ENCODE assay signal across 27 mouse cellular contexts in the genomic region with DNA sequence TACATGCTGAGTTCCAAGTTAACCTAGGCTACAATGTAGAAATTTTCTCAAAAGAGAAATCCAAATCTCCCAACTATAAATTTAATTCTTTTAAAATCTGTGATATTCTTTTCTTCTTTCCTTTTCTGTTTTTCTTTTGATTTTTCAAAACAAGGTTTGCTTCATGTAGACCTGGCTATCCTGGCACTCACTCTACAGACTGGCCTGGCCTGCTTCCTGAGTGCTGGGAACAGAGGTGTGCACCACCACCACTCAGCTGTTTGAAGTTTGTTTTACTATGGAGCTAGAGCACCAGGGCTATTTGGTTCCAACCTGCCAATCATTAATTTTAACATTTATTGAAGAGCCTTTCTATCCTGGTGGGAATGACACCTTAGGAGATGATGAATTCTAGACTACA. TPM values are rescaled to one million over a fixed set of nuclear protein-coding genes. Genes with fewer than 3 reads are reported as not detected.
DNase-seq lines count a peak whose midpoint lies in the region; ATAC-seq and TF ChIP-seq lines count a peak whose summit lies in the region.
"Had no signal": no experiment of that assay in that cellular context is flagged by ENCODE, and none has a peak within 500 bp of the region (broad histone marks: within the 10 kb centered on the region; RNA-seq: fewer than 3 reads in every experiment).

No protein-coding gene starts in this region.

- no peak overlapping the region for H3K4me2 ChIP-seq in forebrain, embryonic 11.5 days (ENCODE audit: low read depth, low read length, severe bottlenecking)
- H3K4me2 ChIP-seq in forebrain, postnatal 0 days (ENCODE audit: low read depth) = no peak overlapping the region
- no peak overlapping the region for H3K4me2 ChIP-seq in midbrain, embryonic 11.5 days
- H3K4me2 ChIP-seq: embryonic facial prominence, embryonic 12.5 days; forebrain, embryonic 12.5 days had no signal

- no peak for TF ChIP-seq CTCF in forebrain, postnatal 0 days (IDR thresholded peaks at IDR 0.05; ENCODE audit: low read depth)

- H3K27me3 ChIP-seq in forebrain, embryonic 11.5 days (ENCODE audit: control insufficient read depth, insufficient read depth, low read length) = no peaks in the 10 kb centered on the region
- no peaks in the 10 kb centered on the region; the same call in 1 of the 2 replicates for H3K27me3 ChIP-seq in forebrain, postnatal 0 days (ENCODE audit: insufficient read depth, low read length)
- H3K27me3 ChIP-seq in heart, embryonic 10.5 days (ENCODE audit: insufficient read depth, poor library complexity, severe bottlenecking) = no peaks in the 10 kb centered on the region
- peaks cover 12% of the 10 kb centered on the region for H3K27me3 ChIP-seq in midbrain, embryonic 11.5 days (ENCODE audit: control insufficient read depth, insufficient read depth, low read length)
- peaks cover 43% of the 10 kb centered on the region for H3K27me3 ChIP-seq in midbrain, embryonic 10.5 days (ENCODE audit: low read depth, poor library complexity, severe bottlenecking)
- H3K27me3 ChIP-seq: embryonic facial prominence, embryonic 12.5 days; forebrain, embryonic 12.5 days; Patski had no signal

- no peak overlapping the region for H3K9ac ChIP-seq in forebrain, embryonic 11.5 days (ENCODE audit: low read length)
- H3K9ac ChIP-seq in forebrain, postnatal 0 days = no peak overlapping the region
- no peak overlapping the region for H3K9ac ChIP-seq in midbrain, embryonic 11.5 days (ENCODE audit: low read length)
- H3K9ac ChIP-seq: embryonic facial prominence, embryonic 12.5 days; forebrain, embryonic 12.5 days had no signal

- ATAC-seq in forebrain, embryonic 11.5 days (replicated peaks; ENCODE audit: low FRiP score) = no peak
- no peak for ATAC-seq in forebrain, postnatal 0 days
- ATAC-seq in midbrain, embryonic 11.5 days (ENCODE audit: low FRiP score) = no peak
- ATAC-seq: activated CD4-positive, CD25-positive, alpha-beta regulatory T cell, adult 4 months; CD4-positive, CD25-positive, alpha-beta regulatory T cell, adult 4 months; forebrain, embryonic 14.5 days; Patski had no signal

- H3K4me1 ChIP-seq in forebrain, embryonic 11.5 days (replicated peaks; ENCODE audit: control insufficient read depth, insufficient read depth, low read length) = peaks cover 10% of the 10 kb centered on the region; the same call in 1 of the 2 replicates
- 0 out of 2 replicates have a peak, but pooled peaks cover 3% of the 10 kb centered on the region for H3K4me1 ChIP-seq in forebrain, postnatal 0 days (ENCODE audit: insufficient read depth)
- peaks cover 20% of the 10 kb centered on the region for H3K4me1 ChIP-seq in heart, embryonic 10.5 days
- H3K4me1 ChIP-seq in midbrain, embryonic 11.5 days (ENCODE audit: control insufficient read depth, insufficient read depth, low read length) = peaks cover 23% of the 10 kb centered on the region
- H3K4me1 ChIP-seq in midbrain, embryonic 10.5 days = peaks cover 52% of the 10 kb centered on the region

- no peak overlapping the region for H3K27ac ChIP-seq in forebrain, embryonic 11.5 days (ENCODE audit: low read depth, low read length)
- H3K27ac ChIP-seq in forebrain, postnatal 0 days (ENCODE audit: low read depth, low read length) = no peak overlapping the region
- H3K27ac ChIP-seq in heart, embryonic 10.5 days = no peak overlapping the region
- no peak overlapping the region for H3K27ac ChIP-seq in midbrain, embryonic 11.5 days (ENCODE audit: low read depth, low read length)
- H3K27ac ChIP-seq in midbrain, embryonic 10.5 days (replicated peaks) = no peak overlapping the region
- H3K27ac ChIP-seq: embryonic facial prominence, embryonic 10.5 days; embryonic facial prominence, embryonic 12.5 days; forebrain, embryonic 12.5 days had no signal

- peak; percentile 27 for DNase-seq in forebrain, embryonic 11.5 days (ENCODE audit: low spot score)
- DNase-seq in forebrain, postnatal 0 days = no peak
- DNase-seq in heart, embryonic 10.5 days (ENCODE audit: low spot score) = peak; percentile 9
- DNase-seq in heart, adult 8-10 months (ENCODE audit: low spot score) = no peak
- DNase-seq in midbrain, embryonic 11.5 days (ENCODE audit: low spot score, missing footprints) = peak; percentile 75
- DNase-seq in midbrain, embryonic 10.5 days (ENCODE audit: low spot score) = no peak
- DNase-seq in testis, postnatal 10 days (ENCODE audit: low spot score) = peak; percentile 23
- DNase-seq in testis, postnatal 14 days (ENCODE audit: low spot score) = no peak
- DNase-seq: adrenal gland, adult 8-10 months; adrenal gland, postnatal 14 days; adrenal gland, postnatal 36 days; B cell, adult 2 months; cerebellum, adult 11-12 months; cerebellum, adult 2 months; cerebellum, adult 9-10 months; cerebellum, postnatal 10 days; cerebellum, postnatal 25 days had no signal

- no peaks in the 10 kb centered on the region for H3K9me3 ChIP-seq in forebrain, embryonic 11.5 days (ENCODE audit: control insufficient read depth, low read length)
- no peaks in the 10 kb centered on the region for H3K9me3 ChIP-seq in forebrain, postnatal 0 days (ENCODE audit: low read length)
- no peaks in the 10 kb centered on the region for H3K9me3 ChIP-seq in heart, embryonic 10.5 days
- H3K9me3 ChIP-seq in midbrain, embryonic 11.5 days (ENCODE audit: control insufficient read depth, low read length) = no peaks in the 10 kb centered on the region
- H3K9me3 ChIP-seq in midbrain, embryonic 10.5 days (replicated peaks) = no peaks in the 10 kb centered on the region
- H3K9me3 ChIP-seq: embryonic facial prominence, embryonic 10.5 days; embryonic facial prominence, embryonic 12.5 days; forebrain, embryonic 12.5 days; G1E had no signal

- H3K4me3 ChIP-seq in forebrain, embryonic 11.5 days (ENCODE audit: low read depth, low read length) = no peak overlapping the region
- H3K4me3 ChIP-seq in forebrain, postnatal 0 days (ENCODE audit: low read depth, low read length) = no peak overlapping the region
- H3K4me3 ChIP-seq in heart, embryonic 10.5 days = no peak overlapping the region
- H3K4me3 ChIP-seq in midbrain, embryonic 11.5 days (ENCODE audit: low read depth, low read length) = no peak overlapping the region
- H3K4me3 ChIP-seq in midbrain, embryonic 10.5 days = no peak overlapping the region
- H3K4me3 ChIP-seq: embryonic facial prominence, embryonic 10.5 days; embryonic facial prominence, embryonic 12.5 days; forebrain, embryonic 12.5 days had no signal

- no peaks in the 10 kb centered on the region for H3K36me3 ChIP-seq in forebrain, embryonic 11.5 days (ENCODE audit: control insufficient read depth, insufficient read depth, low read length)
- H3K36me3 ChIP-seq in forebrain, postnatal 0 days (ENCODE audit: insufficient read depth) = no peaks in the 10 kb centered on the region
- no peaks in the 10 kb centered on the region for H3K36me3 ChIP-seq in heart, embryonic 10.5 days
- H3K36me3 ChIP-seq in midbrain, embryonic 11.5 days (ENCODE audit: control insufficient read depth, insufficient read depth, low read length) = no peaks in the 10 kb centered on the region
- no peaks in the 10 kb centered on the region for H3K36me3 ChIP-seq in midbrain, embryonic 10.5 days
- H3K36me3 ChIP-seq: embryonic facial prominence, embryonic 10.5 days; embryonic facial prominence, embryonic 12.5 days; forebrain, embryonic 12.5 days; G1E had no signal

RNA-seq across cellular contexts. Expression of a gene that starts 3.7 kb away (rescaled TPM):
- 833 and 855 TPM in 2 replicates for polyA plus RNA-seq in forebrain, embryonic 11.5 days (2014; fragmentation: Nextera tagmentation; extraction: Ambion mirVana)
- 325 and 407 TPM in 2 replicates for total RNA-seq in forebrain, postnatal 0 days (2014; rRNA removed)
- polyA plus RNA-seq in forebrain, postnatal 0 days (2015; fragmentation: Nextera tagmentation; extraction: Ambion mirVana) = 297 and 302 TPM in 2 replicates
- polyA plus RNA-seq in heart, embryonic 10.5 days (2016; fragmentation: Nextera tagmentation; extraction: Ambion mirVana) = 253 and 367 TPM in 2 replicates
- 100 to 1,000 TPM in 2 of 4 experiments, 10 to 100 TPM in 2; 90.8 to 111 (median 97.3) TPM for total RNA-seq in heart, adult 8-10 months (2022)
- 848 and 902 TPM in 2 replicates for polyA plus RNA-seq in midbrain, embryonic 11.5 days (2014; fragmentation: Nextera tagmentation; extraction: Ambion mirVana)
- 612 and 627 TPM in 2 replicates for polyA plus RNA-seq in midbrain, embryonic 10.5 days (2016; fragmentation: Nextera tagmentation; extraction: Ambion mirVana)

RNA-seq across cellular contexts. Expression of a gene that starts 18.8 kb away (rescaled TPM):
- polyA plus RNA-seq in forebrain, embryonic 11.5 days (2014; fragmentation: Nextera tagmentation; extraction: Ambion mirVana) = 0.47 TPM in 1 of 2 replicates, not detected in the other
- total RNA-seq in forebrain, postnatal 0 days (2014; rRNA removed) = 0.38 TPM in 1 of 2 replicates, not detected in the other
- polyA plus RNA-seq in forebrain, postnatal 0 days (2015; fragmentation: Nextera tagmentation; extraction: Ambion mirVana) = 0.64 and 1.2 TPM in 2 replicates
- polyA plus RNA-seq in heart, embryonic 10.5 days (2016; fragmentation: Nextera tagmentation; extraction: Ambion mirVana) = 0.39 TPM in 1 of 2 replicates, not detected in the other
- total RNA-seq in heart, adult 8-10 months (2022) = not detected
- not detected in 2 replicates for polyA plus RNA-seq in midbrain, embryonic 11.5 days (2014; fragmentation: Nextera tagmentation; extraction: Ambion mirVana)
- 0.20 and 0.35 TPM in 2 replicates for polyA plus RNA-seq in midbrain, embryonic 10.5 days (2016; fragmentation: Nextera tagmentation; extraction: Ambion mirVana)
- total RNA-seq: adrenal gland, adult 18-20 months; adrenal gland, adult 8-10 months; adrenal gland, postnatal 14 days; adrenal gland, postnatal 36 days; CH12.LX; G1E had no signal
- polyA plus RNA-seq: activated CD4-positive, CD25-positive, alpha-beta regulatory T cell, adult 4 months; CD4-positive, CD25-positive, alpha-beta regulatory T cell, adult 4 months; forebrain, embryonic 12.5 days; G1E; Patski had no signal

RNA-seq across cellular contexts. Expression of a gene that starts 47.6 kb away (rescaled TPM):
- polyA plus RNA-seq in forebrain, embryonic 11.5 days (2014; fragmentation: Nextera tagmentation; extraction: Ambion mirVana) = 235 and 248 TPM in 2 replicates
- total RNA-seq in forebrain, postnatal 0 days (2014; rRNA removed) = 237 and 298 TPM in 2 replicates
- polyA plus RNA-seq in forebrain, postnatal 0 days (2015; fragmentation: Nextera tagmentation; extraction: Ambion mirVana) = 182 and 233 TPM in 2 replicates
- 354 and 363 TPM in 2 replicates for polyA plus RNA-seq in heart, embryonic 10.5 days (2016; fragmentation: Nextera tagmentation; extraction: Ambion mirVana)
- 100 to 1,000 TPM; 331 to 378 (median 360) TPM for total RNA-seq in heart, adult 8-10 months (2022)
- 237 and 254 TPM in 2 replicates for polyA plus RNA-seq in midbrain, embryonic 11.5 days (2014; fragmentation: Nextera tagmentation; extraction: Ambion mirVana)
- 324 and 343 TPM in 2 replicates for polyA plus RNA-seq in midbrain, embryonic 10.5 days (2016; fragmentation: Nextera tagmentation; extraction: Ambion mirVana)

RNA-seq across cellular contexts. Expression of a gene that starts 57.8 kb away (rescaled TPM):
- 23.9 and 26.7 TPM in 2 replicates for polyA plus RNA-seq in forebrain, embryonic 11.5 days (2014; fragmentation: Nextera tagmentation; extraction: Ambion mirVana)
- 20.5 and 22.6 TPM in 2 replicates for total RNA-seq in forebrain, postnatal 0 days (2014; rRNA removed)
- polyA plus RNA-seq in forebrain, postnatal 0 days (2015; fragmentation: Nextera tagmentation; extraction: Ambion mirVana) = 18.3 and 25.0 TPM in 2 replicates
- 16.6 and 18.3 TPM in 2 replicates for polyA plus RNA-seq in heart, embryonic 10.5 days (2016; fragmentation: Nextera tagmentation; extraction: Ambion mirVana)
- total RNA-seq in heart, adult 8-10 months (2022) = 10 to 100 TPM; 27.5 to 34.9 (median 30.2) TPM
- polyA plus RNA-seq in midbrain, embryonic 11.5 days (2014; fragmentation: Nextera tagmentation; extraction: Ambion mirVana) = 24.7 and 27.3 TPM in 2 replicates
- polyA plus RNA-seq in midbrain, embryonic 10.5 days (2016; fragmentation: Nextera tagmentation; extraction: Ambion mirVana) = 21.1 and 22.3 TPM in 2 replicates

Comparison
In these comparisons a context has a peak if more than half of its experiments do, and no peak if none do; other contexts are left out.
1. DNase-seq: peak in forebrain, embryonic 11.5 days (single experiment), heart, embryonic 10.5 days (single experiment), midbrain, embryonic 11.5 days (single experiment) and testis, postnatal 10 days (single experiment); none in forebrain, postnatal 0 days (single experiment), heart, adult 8-10 months (single experiment), midbrain, embryonic 10.5 days (single experiment) and testis, postnatal 14 days (single experiment).